Mouse (Mus musculus) brown adipose tissue, adult 24 weeks (tissue): ENCODE data around the gene AU018091. TPM values are rescaled to one million over a fixed set of nuclear protein-coding genes. Genes with fewer than 3 reads are reported as not detected.
"Not testable (repeated sequence)": the region's sequence is repeated elsewhere in the genome, so short reads cannot be mapped to it uniquely, and the experiment has no call there.

ENCODE experiments used
- H3K27ac ChIP-seq: fragments of 200-500 bp; replicated peaks from 2 replicates; pipeline ENCODE4 v1.5.1; 2012; ENCODE audit warnings: low read depth, mild to moderate bottlenecking, low read length
- H3K4me1 ChIP-seq: fragments of 200-500 bp; 2 replicates; pipeline ENCODE4 v1.6.1; 2012; ENCODE audit warnings: low read length, mixed read lengths; ENCODE audit not compliant: control insufficient read depth, insufficient read depth, insufficient read length
- H3K4me3 ChIP-seq: fragments of 200-500 bp; 2 replicates; pipeline ENCODE4 v1.5.1; 2012; ENCODE audit warnings: low read depth, mild to moderate bottlenecking, low read length, moderate library complexity; ENCODE audit not compliant: insufficient read depth
- polyA plus RNA-seq: library from polyadenylated mRNA; stranded (reverse); fragments of >200 nt; gene quantifications from 2 replicates; pipeline ENCODE4 v1.2.4, GENCODE M21; 2012; ENCODE audit not compliant: missing spikeins, insufficient read depth, insufficient read length

AU018091 gene
- polyA plus RNA-seq, 1 experiment: not detected

GRCm38 (mm10) chr7:3111193-3111592 is 57.8 kb downstream of the AU018091 start:
- H3K4me1 ChIP-seq, H3K27ac ChIP-seq, H3K4me3 ChIP-seq: not testable (repeated sequence)

- not testable (repeated sequence) for H3K4me3 ChIP-seq, H3K4me1 ChIP-seq, H3K27ac ChIP-seq
Observed at GRCm38 (mm10) chr7:3106516-3107077, 62.4 kb downstream of the AU018091 start.

Other genes with a start within 250 kb of the AU018091 start
- not detected in 2 replicates for gene Nlrp12, start 80.5 kb upstream of the AU018091 start, polyA plus RNA-seq
- gene Myadm, start 119.9 kb upstream of the AU018091 start, polyA plus RNA-seq: 45.0 and 52.3 TPM in 2 replicates
- 1.4 and 2.9 TPM in 2 replicates for gene Prkcg, start 120.0 kb upstream of the AU018091 start, polyA plus RNA-seq
- gene Cacng7, start 163.8 kb upstream of the AU018091 start, polyA plus RNA-seq: 3.4 and 3.6 TPM in 2 replicates
- gene Cacng8, start 221.5 kb upstream of the AU018091 start, polyA plus RNA-seq: not detected in 2 replicates